Mouse (Mus musculus): ENCODE data around the gene Prrt4. TPM values are rescaled to one million over a fixed set of nuclear protein-coding genes. Genes with fewer than 3 reads are reported as not detected.

Prrt4 gene
- polyA plus RNA-seq, 1 experiment from 2014 or later: 11.6 TPM

DNA sequence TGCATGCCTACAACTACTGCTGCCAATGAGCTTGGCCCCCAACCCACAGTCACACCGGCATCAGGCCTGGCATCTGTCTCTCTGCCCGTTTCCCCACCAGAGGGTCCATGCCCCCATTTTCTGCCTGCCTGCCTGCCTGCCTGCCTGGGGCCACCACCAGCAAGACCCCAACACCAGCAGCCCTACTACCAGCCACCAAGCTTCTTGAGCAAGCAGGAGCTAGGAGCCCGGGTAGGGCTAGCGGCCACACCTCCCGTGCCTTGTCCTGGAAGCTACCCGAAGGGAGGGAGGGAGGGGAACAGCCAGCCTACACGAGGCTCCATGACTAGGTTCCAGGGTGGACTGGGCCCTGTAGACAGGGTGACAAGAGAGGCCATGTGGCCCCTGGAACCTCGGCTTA is 22.6 kb upstream of the Prrt4 start:
- WGBS: 90% methylated on average over 7 of the region's 8 CpGs
- H3K36me3 ChIP-seq (ENCODE audit: control insufficient read depth, insufficient read depth, low read length): peaks cover 27% of the 10 kb centered on the region
- no peaks in the 10 kb centered on the region for H3K9me3 ChIP-seq (replicated peaks; ENCODE audit: control insufficient read depth, low read length, poor library complexity, severe bottlenecking)

GRCm38 (mm10) chr6:29201341-29201740 is 22.0 kb upstream of the Prrt4 start:
- Histone ChIP-seq H3K9me3 (replicated peaks; ENCODE audit: control insufficient read depth, low read length, poor library complexity, severe bottlenecking) (no peaks in the 10 kb centered on the region), H3K27me3 (ENCODE audit: control insufficient read depth, insufficient read depth, low read depth, low read length) (no peaks in the 10 kb centered on the region; the same call in 1 of the 2 replicates), H3K4me1 (ENCODE audit: control insufficient read depth, insufficient read depth, low read length) (peaks cover 13% of the 10 kb centered on the region), H3K4me3 (ENCODE audit: low read depth, low read length) (no peak overlapping the region), H3K9ac (ENCODE audit: low read depth, low read length) (no peak overlapping the region), H3K36me3 (ENCODE audit: control insufficient read depth, insufficient read depth, low read length) (peaks cover 23% of the 10 kb centered on the region), H3K27ac (ENCODE audit: low read length) (no peak overlapping the region), H3K4me2 (ENCODE audit: low read length) (no peak overlapping the region)
- ATAC-seq: no peak
- WGBS: 92% methylated on average over 5 of the region's 5 CpGs

More for the DNA sequence above, 22.6 kb upstream of the Prrt4 start:
- no peak overlapping the region for H3K4me3 ChIP-seq (ENCODE audit: low read depth, low read length)
- ATAC-seq: no peak
- no peak overlapping the region for H3K27ac ChIP-seq (ENCODE audit: low read length)
- no peaks in the 10 kb centered on the region; the same call in 1 of the 2 replicates for H3K27me3 ChIP-seq (ENCODE audit: control insufficient read depth, insufficient read depth, low read depth, low read length)
- no peak overlapping the region for H3K4me2 ChIP-seq (ENCODE audit: low read length)
- no peak overlapping the region for H3K9ac ChIP-seq (ENCODE audit: low read depth, low read length)
- peaks cover 13% of the 10 kb centered on the region for H3K4me1 ChIP-seq (ENCODE audit: control insufficient read depth, insufficient read depth, low read length)

DNA sequence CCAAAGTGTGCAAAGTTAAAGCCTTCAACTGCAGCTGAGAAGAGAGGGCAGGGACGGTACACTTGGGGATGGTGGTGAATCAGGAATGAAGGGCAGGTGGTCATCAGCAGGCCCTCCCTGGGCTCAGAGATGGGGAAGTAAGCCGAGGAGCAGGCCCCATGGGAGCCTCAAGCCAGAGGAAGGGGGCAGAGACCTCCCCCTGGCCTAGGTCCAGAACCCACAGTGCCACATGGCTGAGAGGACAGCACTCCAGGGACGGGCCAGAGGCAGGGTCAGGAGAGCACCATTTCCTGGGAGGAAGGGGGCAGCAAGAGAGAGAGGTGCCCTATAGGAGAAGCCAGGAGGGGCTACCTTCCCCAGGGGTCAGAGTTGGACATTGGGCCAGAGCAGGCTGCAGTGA is 21.1 kb upstream of the Prrt4 start:
- Histone ChIP-seq H3K9me3 (replicated peaks; ENCODE audit: control insufficient read depth, low read length, poor library complexity, severe bottlenecking) (no peaks in the 10 kb centered on the region), H3K27me3 (ENCODE audit: control insufficient read depth, insufficient read depth, low read depth, low read length) (no peaks in the 10 kb centered on the region; the same call in 1 of the 2 replicates), H3K27ac (ENCODE audit: low read length) (no peak overlapping the region), H3K4me3 (ENCODE audit: low read depth, low read length) (no peak overlapping the region), H3K4me2 (ENCODE audit: low read length) (no peak overlapping the region), H3K9ac (ENCODE audit: low read depth, low read length) (no peak overlapping the region), H3K36me3 (ENCODE audit: control insufficient read depth, insufficient read depth, low read length) (peaks cover 23% of the 10 kb centered on the region), H3K4me1 (ENCODE audit: control insufficient read depth, insufficient read depth, low read length) (peaks cover 13% of the 10 kb centered on the region)
- ATAC-seq: no peak
- WGBS: 62% methylated on average over 3 of the region's 3 CpGs

GRCm38 (mm10) chr6:29199223-29199855 is 20.0 kb upstream of the Prrt4 start:
- Histone ChIP-seq H3K9me3 (replicated peaks; ENCODE audit: control insufficient read depth, low read length, poor library complexity, severe bottlenecking) (no peaks in the 10 kb centered on the region), H3K4me3 (ENCODE audit: low read depth, low read length) (no peak overlapping the region), H3K4me2 (ENCODE audit: low read length) (peak overlapping the region; percentile 59), H3K27ac (ENCODE audit: low read length) (no peak overlapping the region), H3K4me1 (ENCODE audit: control insufficient read depth, insufficient read depth, low read length) (peaks cover 13% of the 10 kb centered on the region), H3K9ac (ENCODE audit: low read depth, low read length) (peak overlapping the region; percentile 53; the same call in 1 of the 2 replicates), H3K27me3 (ENCODE audit: control insufficient read depth, insufficient read depth, low read depth, low read length) (no peaks in the 10 kb centered on the region; the same call in 1 of the 2 replicates), H3K36me3 (ENCODE audit: control insufficient read depth, insufficient read depth, low read length) (peaks cover 22% of the 10 kb centered on the region)
- WGBS: 34% methylated on average over 8 of the region's 8 CpGs
- ATAC-seq: no peak; the same call in 1 of the 2 replicates

GRCm38 (mm10) chr6:29198309-29199222 is 19.2 kb upstream of the Prrt4 start:
- peak; percentile 87 for ATAC-seq
- WGBS: 6% methylated on average over 25 of the region's 25 CpGs
- peak overlapping the region; percentile 59 for H3K4me2 ChIP-seq (ENCODE audit: low read length)

DNA sequence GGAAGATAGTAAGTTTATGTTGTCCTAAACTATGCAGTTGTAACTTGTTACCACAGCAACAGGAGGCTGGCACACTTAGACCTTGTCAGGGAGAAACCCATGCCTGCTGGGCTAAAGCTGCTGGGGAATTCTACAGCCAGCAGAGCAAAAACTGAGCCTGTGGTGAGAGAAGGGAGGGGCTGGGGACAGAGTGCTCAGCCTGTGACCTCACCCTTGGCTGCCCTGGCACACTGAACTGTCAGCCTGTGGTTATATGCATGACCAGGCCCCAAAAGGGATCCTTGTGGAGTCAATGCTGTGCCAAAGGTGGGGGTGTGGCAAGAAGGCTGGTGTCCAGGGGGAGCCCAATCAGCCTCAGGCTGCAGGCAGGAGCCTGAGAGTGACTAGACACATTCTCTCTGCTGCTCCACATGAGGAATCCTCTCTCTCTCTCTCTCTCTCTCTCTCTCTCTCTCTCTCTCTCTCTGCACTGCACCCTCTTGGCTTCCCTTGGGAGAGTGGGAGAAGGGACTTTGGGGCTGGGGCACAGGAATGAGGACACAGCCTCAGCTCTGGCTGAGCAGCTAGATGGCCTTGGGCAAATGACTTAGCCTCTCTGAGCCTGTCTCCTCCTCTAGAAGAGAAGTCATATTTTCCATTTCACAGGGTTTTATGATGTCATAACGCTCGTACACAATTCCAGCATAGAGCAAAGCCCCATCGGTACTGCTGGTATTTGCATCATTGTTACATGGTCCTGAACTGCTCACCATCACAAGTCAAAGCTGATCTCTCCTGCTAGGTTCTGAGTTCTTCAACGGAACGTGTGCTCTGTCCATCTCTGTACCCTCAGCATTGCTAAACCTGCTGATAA is 16.7 kb upstream of the Prrt4 start:
- Histone ChIP-seq H3K4me1 (ENCODE audit: control insufficient read depth, insufficient read depth, low read length) (peaks cover 13% of the 10 kb centered on the region), H3K27ac (ENCODE audit: low read length) (no peak overlapping the region), H3K4me3 (ENCODE audit: low read depth, low read length) (no peak overlapping the region), H3K9ac (ENCODE audit: low read depth, low read length) (no peak overlapping the region), H3K4me2 (ENCODE audit: low read length) (no peak overlapping the region), H3K27me3 (ENCODE audit: control insufficient read depth, insufficient read depth, low read depth, low read length) (no peaks in the 10 kb centered on the region; the same call in 1 of the 2 replicates), H3K36me3 (ENCODE audit: control insufficient read depth, insufficient read depth, low read length) (no peaks in the 10 kb centered on the region; the same call in 1 of the 2 replicates), H3K9me3 (replicated peaks; ENCODE audit: control insufficient read depth, low read length, poor library complexity, severe bottlenecking) (no peaks in the 10 kb centered on the region)
- ATAC-seq: no peak
- 85% methylated on average over 5 of the region's 5 CpGs for WGBS

More at GRCm38 (mm10) chr6:29198309-29199222, 19.2 kb upstream of the Prrt4 start:
- Histone ChIP-seq H3K9me3 (replicated peaks; ENCODE audit: control insufficient read depth, low read length, poor library complexity, severe bottlenecking) (no peaks in the 10 kb centered on the region), H3K9ac (ENCODE audit: low read depth, low read length) (peak overlapping the region; percentile 53), H3K27ac (ENCODE audit: low read length) (peak overlapping the region; percentile 68), H3K4me3 (ENCODE audit: low read depth, low read length) (peak overlapping the region; percentile 34), H3K4me1 (ENCODE audit: control insufficient read depth, insufficient read depth, low read length) (peaks cover 13% of the 10 kb centered on the region), H3K27me3 (ENCODE audit: control insufficient read depth, insufficient read depth, low read depth, low read length) (no peaks in the 10 kb centered on the region; the same call in 1 of the 2 replicates), H3K36me3 (ENCODE audit: control insufficient read depth, insufficient read depth, low read length) (peaks cover 15% of the 10 kb centered on the region)

DNA sequence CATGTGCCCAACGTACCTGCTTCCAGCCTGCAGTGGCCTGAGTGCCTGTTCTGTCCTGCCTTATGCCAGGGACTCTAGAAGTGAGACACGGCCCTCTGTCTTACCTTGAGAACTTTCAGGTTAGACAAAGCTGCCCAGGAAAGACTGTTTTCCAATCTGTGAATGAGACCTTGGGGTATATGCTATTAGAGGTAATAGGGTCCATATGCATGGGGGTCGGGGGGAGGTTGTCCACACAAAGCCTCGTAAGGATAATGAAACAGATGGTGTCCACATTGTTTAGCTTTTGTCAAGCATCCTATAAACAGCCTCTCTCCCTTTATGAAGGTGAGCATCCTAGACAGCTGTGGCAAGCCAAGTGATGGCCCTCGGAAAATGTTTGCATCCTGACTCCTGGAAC is 15.8 kb upstream of the Prrt4 start:
- Histone ChIP-seq H3K27me3 (ENCODE audit: control insufficient read depth, insufficient read depth, low read depth, low read length) (no peaks in the 10 kb centered on the region), H3K9me3 (replicated peaks; ENCODE audit: control insufficient read depth, low read length, poor library complexity, severe bottlenecking) (no peaks in the 10 kb centered on the region), H3K36me3 (ENCODE audit: control insufficient read depth, insufficient read depth, low read length) (no peaks in the 10 kb centered on the region), H3K9ac (ENCODE audit: low read depth, low read length) (no peak overlapping the region), H3K4me1 (ENCODE audit: control insufficient read depth, insufficient read depth, low read length) (peaks cover 13% of the 10 kb centered on the region), H3K4me3 (ENCODE audit: low read depth, low read length) (no peak overlapping the region), H3K4me2 (ENCODE audit: low read length) (no peak overlapping the region), H3K27ac (ENCODE audit: low read length) (no peak overlapping the region)
- WGBS: 79% methylated on average over 5 of the region's 5 CpGs
- ATAC-seq: no peak

DNA sequence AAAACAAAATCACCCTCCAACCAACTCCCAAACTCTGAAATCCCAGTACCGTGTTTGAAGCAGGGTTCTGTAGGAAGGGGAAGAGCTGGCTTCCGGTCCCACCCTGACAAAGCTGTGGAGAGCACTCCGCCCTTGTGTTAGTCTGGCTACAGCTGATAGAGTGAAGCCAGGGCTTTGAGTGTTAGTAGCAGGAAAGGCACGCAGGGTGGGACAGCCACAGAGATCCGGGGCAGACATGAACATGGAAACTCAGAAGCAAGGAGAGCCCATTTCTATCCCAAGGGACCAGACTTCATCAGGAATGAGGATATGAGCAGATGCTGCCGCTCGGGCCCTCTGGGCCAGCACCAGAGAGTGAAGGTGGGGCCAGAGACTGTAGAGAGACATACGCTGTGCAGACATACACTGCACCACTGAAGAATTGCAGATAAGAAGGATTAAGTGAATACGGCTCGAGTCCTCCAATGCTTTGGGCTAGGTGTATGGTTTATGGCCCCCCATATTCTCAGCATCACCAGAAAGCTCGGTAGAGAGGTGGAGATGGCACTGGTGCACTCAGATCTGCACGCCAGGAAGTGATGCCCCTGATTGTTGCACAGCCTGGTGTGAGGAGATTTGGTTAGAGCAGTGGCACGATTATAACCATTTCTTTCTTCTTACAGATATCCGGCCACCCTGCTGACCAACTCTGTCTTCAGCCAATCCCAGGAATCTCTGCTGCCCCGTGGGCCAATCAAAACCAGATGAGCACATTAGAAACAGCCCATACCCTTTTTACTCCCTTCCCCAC is 14.8 kb upstream of the Prrt4 start:
- Histone ChIP-seq H3K36me3 (ENCODE audit: control insufficient read depth, insufficient read depth, low read length) (no peaks in the 10 kb centered on the region), H3K4me1 (ENCODE audit: control insufficient read depth, insufficient read depth, low read length) (peaks cover 13% of the 10 kb centered on the region), H3K27ac (ENCODE audit: low read length) (no peak overlapping the region), H3K27me3 (ENCODE audit: control insufficient read depth, insufficient read depth, low read depth, low read length) (no peaks in the 10 kb centered on the region), H3K9ac (ENCODE audit: low read depth, low read length) (no peak overlapping the region), H3K4me3 (ENCODE audit: low read depth, low read length) (no peak overlapping the region), H3K9me3 (replicated peaks; ENCODE audit: control insufficient read depth, low read length, poor library complexity, severe bottlenecking) (no peaks in the 10 kb centered on the region), H3K4me2 (ENCODE audit: low read length) (no peak overlapping the region)
- 84% methylated on average over 15 of the region's 15 CpGs for WGBS
- no peak for ATAC-seq

Measured in midbrain, embryonic 16.5 days (tissue).